Mouse (Mus musculus) heart, embryonic 12.5 days (tissue): Measurements from ENCODE around the gene Zswim7. TPM values are rescaled to one million over a fixed set of nuclear protein-coding genes. Genes with fewer than 3 reads are reported as not detected.

ENCODE experiments used
- ATAC-seq: fragments of 200-750 bp; cut with Nextera tagmentation; 2 replicates; pipeline ENCODE4 v1.8.0; 2017; ENCODE audit warnings: moderate TSS enrichment, moderate library complexity; ENCODE audit not compliant: insufficient number of reproducible peaks, low FRiP score
- H3K27ac ChIP-seq: fragments of 300-500 bp; sonication (generic); 2 replicates; pipeline ENCODE4 v1.5.1; 2016; ENCODE audit warnings: mild to moderate bottlenecking, moderate library complexity; ENCODE audit not compliant: poor library complexity, severe bottlenecking
- H3K27me3 ChIP-seq: fragments of 300-500 bp; sonication (generic); replicated peaks from 2 replicates; pipeline ENCODE4 v1.6.1; 2016; ENCODE audit warnings: mild to moderate bottlenecking, moderate library complexity
- H3K36me3 ChIP-seq: fragments of 300-500 bp; sonication (generic); 2 replicates; pipeline ENCODE4 v1.6.1; 2016; ENCODE audit warnings: mild to moderate bottlenecking, moderate library complexity
- H3K4me1 ChIP-seq: fragments of 300-500 bp; sonication (generic); replicated peaks from 2 replicates; pipeline ENCODE4 v1.6.1; 2016; ENCODE audit warnings: mild to moderate bottlenecking
- H3K4me2 ChIP-seq: fragments of 300-500 bp; sonication (generic); 2 replicates; pipeline ENCODE4 v1.6.1; 2016; ENCODE audit warnings: mild to moderate bottlenecking, moderate library complexity
- H3K4me3 ChIP-seq: fragments of 300-500 bp; sonication (generic); 2 replicates; pipeline ENCODE4 v1.5.1; 2016; ENCODE audit warnings: mild to moderate bottlenecking
- H3K9ac ChIP-seq: fragments of 300-500 bp; sonication (generic); 2 replicates; pipeline ENCODE4 v1.6.1; 2016; ENCODE audit warnings: mild to moderate bottlenecking, moderate library complexity
- H3K9me3 ChIP-seq: fragments of 300-500 bp; sonication (generic); replicated peaks from 2 replicates; pipeline ENCODE4 v1.6.1; 2016; ENCODE audit warnings: mild to moderate bottlenecking, moderate library complexity
- WGBS: fragments of 180-500 bp; shearing (Covaris S2); methylation state at CpG from one replicate; pipeline ENCODE4 v1.1.7; 2016; 5-methylcytosine and 5-hydroxymethylcytosine counted together
- polyA plus RNA-seq: library from polyadenylated mRNA; unstranded; fragments of >200 nt; fragmentation: Nextera tagmentation; extraction: Ambion mirVana; gene quantifications from 2 replicates; pipeline ENCODE4 v1.2.1, GENCODE M21; 2016

Gene Zswim7
- polyA plus RNA-seq, 1 experiment from 2014 or later, result 18.7 TPM

GRCm38 (mm10) chr11:62259214-62259613 is 22.0 kb downstream of the Zswim7 start:
- Histone ChIP-seq H3K27me3 (peaks cover 29% of the 10 kb centered on the region; the same call in 1 of the 2 replicates), H3K27ac (no peak overlapping the region), H3K4me3 (no peak overlapping the region), H3K4me1 (peaks cover 13% of the 10 kb centered on the region), H3K4me2 (no peak overlapping the region), H3K9ac (no peak overlapping the region), H3K36me3 (no peaks in the 10 kb centered on the region), H3K9me3 (no peaks in the 10 kb centered on the region)
- WGBS, result 51% methylated on average over 5 of the region's 5 CpGs
- ATAC-seq, result no peak

GRCm38 (mm10) chr11:62253380-62253779 is 27.8 kb downstream of the Zswim7 start:
- ATAC-seq, result no peak
- no peak overlapping the region for H3K4me3 ChIP-seq
- no peak overlapping the region for H3K9ac ChIP-seq
- peaks cover 17% of the 10 kb centered on the region for H3K4me1 ChIP-seq
- peaks cover 56% of the 10 kb centered on the region for H3K27me3 ChIP-seq
- no peak overlapping the region for H3K27ac ChIP-seq
- 77% methylated on average over 5 of the region's 5 CpGs for WGBS
- no peaks in the 10 kb centered on the region for H3K9me3 ChIP-seq
- H3K4me2 ChIP-seq, result no peak overlapping the region
- no peaks in the 10 kb centered on the region for H3K36me3 ChIP-seq

GRCm38 (mm10) chr11:62251047-62251446 is 30.1 kb downstream of the Zswim7 start:
- no peaks in the 10 kb centered on the region for H3K9me3 ChIP-seq
- H3K4me3 ChIP-seq, result no peak overlapping the region
- H3K4me1 ChIP-seq, result peaks cover 20% of the 10 kb centered on the region
- no peak overlapping the region for H3K4me2 ChIP-seq
- no peak overlapping the region for H3K9ac ChIP-seq
- no peak for ATAC-seq
- no peaks in the 10 kb centered on the region for H3K36me3 ChIP-seq
- WGBS, result 57% methylated on average over 11 of the region's 11 CpGs
- H3K27me3 ChIP-seq, result peaks cover 56% of the 10 kb centered on the region
- H3K27ac ChIP-seq, result no peak overlapping the region

GRCm38 (mm10) chr11:62249266-62250037 is 31.7 kb downstream of the Zswim7 start:
- H3K4me1 ChIP-seq, result peaks cover 20% of the 10 kb centered on the region
- peaks cover 4% of the 10 kb centered on the region for H3K9me3 ChIP-seq
- H3K36me3 ChIP-seq, result no peaks in the 10 kb centered on the region
- H3K27ac ChIP-seq, result no peak overlapping the region
- H3K4me2 ChIP-seq, result peak overlapping the region; percentile 99
- WGBS, result 4% methylated on average over 35 of the region's 35 CpGs
- peak overlapping the region; percentile 71 for H3K9ac ChIP-seq
- H3K4me3 ChIP-seq, result peak overlapping the region; percentile 58
- ATAC-seq, result no peak
- H3K27me3 ChIP-seq, result peaks cover 47% of the 10 kb centered on the region

GRCm38 (mm10) chr11:62248401-62249244 is 32.6 kb downstream of the Zswim7 start, which contains the start of gene Adora2b:
Adora2b (plus strand) TSS chr11:62248984.
- H3K27me3 ChIP-seq, result peaks cover 41% of the 10 kb centered on the region
- H3K4me1 ChIP-seq, result peaks cover 20% of the 10 kb centered on the region
- peak within 1 kb of the TSS; percentile 99 for H3K4me2 ChIP-seq
- no peaks in the 10 kb centered on the region for H3K36me3 ChIP-seq
- peak; percentile 92 for ATAC-seq
- WGBS, result under 1% methylated on average over 58 of the region's 69 CpGs
- peaks cover 4% of the 10 kb centered on the region for H3K9me3 ChIP-seq
- H3K4me3 ChIP-seq, result peak within 1 kb of the TSS; percentile 58
- no peak within 1 kb of the TSS for H3K27ac ChIP-seq
- peak within 1 kb of the TSS; percentile 71 for H3K9ac ChIP-seq

- WGBS, result 36% methylated on average over 18 of the region's 18 CpGs
Observed at GRCm38 (mm10) chr11:62247759-62248400, 33.3 kb downstream of the Zswim7 start.

GRCm38 (mm10) chr11:62244471-62244870 is 36.7 kb downstream of the Zswim7 start:
- WGBS, result 80% methylated on average over 4 of the region's 4 CpGs
- Histone ChIP-seq H3K36me3 (no peaks in the 10 kb centered on the region), H3K9me3 (peaks cover 4% of the 10 kb centered on the region), H3K4me3 (no peak overlapping the region), H3K4me1 (peaks cover 14% of the 10 kb centered on the region), H3K4me2 (no peak overlapping the region), H3K27ac (no peak overlapping the region), H3K27me3 (peaks cover 8% of the 10 kb centered on the region), H3K9ac (no peak overlapping the region)
- ATAC-seq, result no peak

More at GRCm38 (mm10) chr11:62247759-62248400, 33.3 kb downstream of the Zswim7 start:
- ATAC-seq, result no peak
- Histone ChIP-seq H3K9ac (peak overlapping the region; percentile 71), H3K4me3 (peak overlapping the region; percentile 58), H3K4me1 (peaks cover 20% of the 10 kb centered on the region), H3K36me3 (no peaks in the 10 kb centered on the region), H3K27ac (no peak overlapping the region), H3K9me3 (peaks cover 4% of the 10 kb centered on the region), H3K27me3 (peaks cover 36% of the 10 kb centered on the region), H3K4me2 (peak overlapping the region; percentile 99)

- 83% methylated on average over 8 of the region's 8 CpGs for WGBS
- no peak for ATAC-seq
Observed at GRCm38 (mm10) chr11:62243871-62244270, 37.3 kb downstream of the Zswim7 start.

GRCm38 (mm10) chr11:62240631-62241261 is 40.4 kb downstream of the Zswim7 start:
- H3K4me2 ChIP-seq, result no peak overlapping the region
- no peaks in the 10 kb centered on the region for H3K36me3 ChIP-seq
- H3K27ac ChIP-seq, result no peak overlapping the region
- H3K9ac ChIP-seq, result no peak overlapping the region
- 68% methylated on average over 12 of the region's 12 CpGs for WGBS
- H3K4me1 ChIP-seq, result no peaks in the 10 kb centered on the region
- H3K9me3 ChIP-seq, result peaks cover 3% of the 10 kb centered on the region
- peaks cover 6% of the 10 kb centered on the region; the same call in 1 of the 2 replicates for H3K27me3 ChIP-seq
- no peak for ATAC-seq
- no peak overlapping the region for H3K4me3 ChIP-seq

More at GRCm38 (mm10) chr11:62243871-62244270, 37.3 kb downstream of the Zswim7 start:
- Histone ChIP-seq H3K27me3 (peaks cover 4% of the 10 kb centered on the region), H3K4me3 (no peak overlapping the region), H3K9me3 (peaks cover 4% of the 10 kb centered on the region), H3K27ac (no peak overlapping the region), H3K36me3 (no peaks in the 10 kb centered on the region), H3K4me1 (peaks cover 8% of the 10 kb centered on the region; the same call in 1 of the 2 replicates), H3K4me2 (no peak overlapping the region), H3K9ac (no peak overlapping the region)

- no peaks in the 10 kb centered on the region for H3K27me3 ChIP-seq
- no peak for ATAC-seq
- no peak overlapping the region for H3K9ac ChIP-seq
- no peak overlapping the region for H3K4me3 ChIP-seq
- H3K4me2 ChIP-seq, result no peak overlapping the region
- peaks cover 32% of the 10 kb centered on the region for H3K4me1 ChIP-seq
- 50% methylated on average over 4 of the region's 4 CpGs for WGBS
- H3K9me3 ChIP-seq, result no peaks in the 10 kb centered on the region
- H3K27ac ChIP-seq, result no peak overlapping the region
- H3K36me3 ChIP-seq, result no peaks in the 10 kb centered on the region
Observed at GRCm38 (mm10) chr11:62224797-62225196, 56.4 kb downstream of the Zswim7 start.
